Mouse (Mus musculus): ENCODE measurements at regions not wholly inside any gene's neighbourhood (a gene's known extent, or its start where the extent isn't known, plus 50 kb on each side); places are given as distances from the start of the nearest gene placed in this dataset.

- ATAC-seq (ENCODE audit: insufficient number of reproducible peaks, low FRiP score, low TSS enrichment, low read depth) = no peak
- 89% methylated on average over 1 of the region's 1 CpGs for WGBS
- no peaks in the 10 kb centered on the region for H3K27me3 ChIP-seq (ENCODE audit: control insufficient read depth, insufficient read depth, low read length)
- H3K27ac ChIP-seq (replicated peaks; ENCODE audit: low read depth, low read length) = no peak overlapping the region
- H3K9me3 ChIP-seq (ENCODE audit: control insufficient read depth, low read length) = no peaks in the 10 kb centered on the region
- no peaks in the 10 kb centered on the region for H3K4me1 ChIP-seq (ENCODE audit: control insufficient read depth, insufficient read depth, low read length)
- no peak overlapping the region for H3K4me2 ChIP-seq (ENCODE audit: low read depth, severe bottlenecking)
- no peak overlapping the region for H3K4me3 ChIP-seq (ENCODE audit: low read depth, low read length)
- no peak overlapping the region for H3K9ac ChIP-seq (ENCODE audit: low read length)
- no peak for DNase-seq (ENCODE audit: low spot score)
- H3K36me3 ChIP-seq (ENCODE audit: control insufficient read depth, insufficient read depth, low read length) = no peaks in the 10 kb centered on the region
Observed at GRCm38 (mm10) chr2:51347086-51347485, 198.2 kb upstream of the Rnd3 start.

- Histone ChIP-seq H3K27ac (replicated peaks; ENCODE audit: low read depth, low read length) (no peak overlapping the region), H3K9ac (ENCODE audit: low read length) (no peak overlapping the region), H3K4me1 (ENCODE audit: control insufficient read depth, insufficient read depth, low read length) (no peaks in the 10 kb centered on the region), H3K4me3 (ENCODE audit: low read depth, low read length) (no peak overlapping the region), H3K4me2 (ENCODE audit: low read depth, severe bottlenecking) (no peak overlapping the region), H3K27me3 (ENCODE audit: control insufficient read depth, insufficient read depth, low read length) (no peaks in the 10 kb centered on the region), H3K36me3 (ENCODE audit: control insufficient read depth, insufficient read depth, low read length) (no peaks in the 10 kb centered on the region), H3K9me3 (ENCODE audit: control insufficient read depth, low read length) (no peaks in the 10 kb centered on the region)
- no peak for ATAC-seq (ENCODE audit: insufficient number of reproducible peaks, low FRiP score, low TSS enrichment, low read depth)
- 93% methylated on average over 1 of the region's 1 CpGs for WGBS
- no peak for DNase-seq (ENCODE audit: low spot score)
Observed at GRCm38 (mm10) chr2:51342421-51342820, 193.5 kb upstream of the Rnd3 start.

- H3K4me1 ChIP-seq (ENCODE audit: control insufficient read depth, insufficient read depth, low read length) = peaks cover 3% of the 10 kb centered on the region; the same call in 1 of the 2 replicates
- no peak overlapping the region for H3K4me3 ChIP-seq (ENCODE audit: low read depth, low read length)
- ATAC-seq (ENCODE audit: insufficient number of reproducible peaks, low FRiP score, low TSS enrichment, low read depth) = no peak
- no peaks in the 10 kb centered on the region for H3K36me3 ChIP-seq (ENCODE audit: control insufficient read depth, insufficient read depth, low read length)
- H3K27me3 ChIP-seq (ENCODE audit: control insufficient read depth, insufficient read depth, low read length) = no peaks in the 10 kb centered on the region
- WGBS = 79% methylated on average over 6 of the region's 6 CpGs
- H3K27ac ChIP-seq (replicated peaks; ENCODE audit: low read depth, low read length) = no peak overlapping the region
- H3K4me2 ChIP-seq (ENCODE audit: low read depth, severe bottlenecking) = no peak overlapping the region
- no peak overlapping the region for H3K9ac ChIP-seq (ENCODE audit: low read length)
- H3K9me3 ChIP-seq (ENCODE audit: control insufficient read depth, low read length) = no peaks in the 10 kb centered on the region
- DNase-seq (ENCODE audit: low spot score) = no peak
Observed at GRCm38 (mm10) chr2:51334437-51334836, 185.5 kb upstream of the Rnd3 start.

- Histone ChIP-seq H3K27me3 (ENCODE audit: control insufficient read depth, insufficient read depth, low read length) (no peaks in the 10 kb centered on the region), H3K27ac (replicated peaks; ENCODE audit: low read depth, low read length) (no peak overlapping the region), H3K9ac (ENCODE audit: low read length) (no peak overlapping the region), H3K4me2 (ENCODE audit: low read depth, severe bottlenecking) (no peak overlapping the region), H3K9me3 (ENCODE audit: control insufficient read depth, low read length) (no peaks in the 10 kb centered on the region), H3K4me1 (ENCODE audit: control insufficient read depth, insufficient read depth, low read length) (no peaks in the 10 kb centered on the region), H3K4me3 (ENCODE audit: low read depth, low read length) (no peak overlapping the region), H3K36me3 (ENCODE audit: control insufficient read depth, insufficient read depth, low read length) (no peaks in the 10 kb centered on the region)
- DNase-seq (ENCODE audit: low spot score) (no peak), ATAC-seq (ENCODE audit: insufficient number of reproducible peaks, low FRiP score, low TSS enrichment, low read depth) (no peak)
- WGBS = 88% methylated on average over 8 of the region's 8 CpGs
Observed at GRCm38 (mm10) chr2:51327081-51327480, 178.2 kb upstream of the Rnd3 start.

GRCm38 (mm10) chr2:51321676-51322075, 172.8 kb upstream of the Rnd3 start:
- H3K36me3 ChIP-seq (ENCODE audit: control insufficient read depth, insufficient read depth, low read length) = no peaks in the 10 kb centered on the region
- H3K4me3 ChIP-seq (ENCODE audit: low read depth, low read length) = no peak overlapping the region
- H3K4me2 ChIP-seq (ENCODE audit: low read depth, severe bottlenecking) = no peak overlapping the region
- no peaks in the 10 kb centered on the region for H3K4me1 ChIP-seq (ENCODE audit: control insufficient read depth, insufficient read depth, low read length)
- H3K27ac ChIP-seq (replicated peaks; ENCODE audit: low read depth, low read length) = no peak overlapping the region
- H3K27me3 ChIP-seq (ENCODE audit: control insufficient read depth, insufficient read depth, low read length) = no peaks in the 10 kb centered on the region
- no peak for DNase-seq (ENCODE audit: low spot score)
- ATAC-seq (ENCODE audit: insufficient number of reproducible peaks, low FRiP score, low TSS enrichment, low read depth) = no peak
- H3K9ac ChIP-seq (ENCODE audit: low read length) = no peak overlapping the region
- WGBS = 87% methylated on average over 5 of the region's 5 CpGs
- H3K9me3 ChIP-seq (ENCODE audit: control insufficient read depth, low read length) = no peaks in the 10 kb centered on the region

- no peaks in the 10 kb centered on the region for H3K36me3 ChIP-seq (ENCODE audit: control insufficient read depth, insufficient read depth, low read length)
- no peaks in the 10 kb centered on the region for H3K9me3 ChIP-seq (ENCODE audit: control insufficient read depth, low read length)
- H3K9ac ChIP-seq (ENCODE audit: low read length) = no peak overlapping the region
- 0 out of 2 replicates have a peak, but pooled peaks cover 3% of the 10 kb centered on the region for H3K4me1 ChIP-seq (ENCODE audit: control insufficient read depth, insufficient read depth, low read length)
- H3K27ac ChIP-seq (replicated peaks; ENCODE audit: low read depth, low read length) = no peak overlapping the region
- H3K27me3 ChIP-seq (ENCODE audit: control insufficient read depth, insufficient read depth, low read length) = no peaks in the 10 kb centered on the region
- DNase-seq (ENCODE audit: low spot score) = no peak
- no peak for ATAC-seq (ENCODE audit: insufficient number of reproducible peaks, low FRiP score, low TSS enrichment, low read depth)
- 83% methylated on average over 8 of the region's 8 CpGs for WGBS
- no peak overlapping the region for H3K4me3 ChIP-seq (ENCODE audit: low read depth, low read length)
- no peak overlapping the region for H3K4me2 ChIP-seq (ENCODE audit: low read depth, severe bottlenecking)
Observed at GRCm38 (mm10) chr2:51316452-51316851, 167.5 kb upstream of the Rnd3 start.

GRCm38 (mm10) chr2:51313414-51313813, 164.5 kb upstream of the Rnd3 start:
- Histone ChIP-seq H3K4me2 (ENCODE audit: low read depth, severe bottlenecking) (no peak overlapping the region), H3K27me3 (ENCODE audit: control insufficient read depth, insufficient read depth, low read length) (no peaks in the 10 kb centered on the region), H3K9ac (ENCODE audit: low read length) (no peak overlapping the region), H3K36me3 (ENCODE audit: control insufficient read depth, insufficient read depth, low read length) (no peaks in the 10 kb centered on the region), H3K9me3 (ENCODE audit: control insufficient read depth, low read length) (no peaks in the 10 kb centered on the region), H3K4me3 (ENCODE audit: low read depth, low read length) (no peak overlapping the region), H3K4me1 (ENCODE audit: control insufficient read depth, insufficient read depth, low read length) (0 out of 2 replicates have a peak, but pooled peaks cover 3% of the 10 kb centered on the region), H3K27ac (replicated peaks; ENCODE audit: low read depth, low read length) (no peak overlapping the region)
- DNase-seq (ENCODE audit: low spot score) (no peak), ATAC-seq (ENCODE audit: insufficient number of reproducible peaks, low FRiP score, low TSS enrichment, low read depth) (no peak)
- WGBS = 23% methylated on average over 4 of the region's 4 CpGs

- WGBS = 95% methylated on average over 1 of the region's 1 CpGs
- no peaks in the 10 kb centered on the region for H3K27me3 ChIP-seq (ENCODE audit: control insufficient read depth, insufficient read depth, low read length)
- no peak overlapping the region for H3K27ac ChIP-seq (replicated peaks; ENCODE audit: low read depth, low read length)
- no peaks in the 10 kb centered on the region for H3K36me3 ChIP-seq (ENCODE audit: control insufficient read depth, insufficient read depth, low read length)
- ATAC-seq (ENCODE audit: insufficient number of reproducible peaks, low FRiP score, low TSS enrichment, low read depth) (no peak), DNase-seq (ENCODE audit: low spot score) (no peak)
- no peak overlapping the region for H3K9ac ChIP-seq (ENCODE audit: low read length)
- no peaks in the 10 kb centered on the region for H3K4me1 ChIP-seq (ENCODE audit: control insufficient read depth, insufficient read depth, low read length)
- no peak overlapping the region for H3K4me3 ChIP-seq (ENCODE audit: low read depth, low read length)
- H3K4me2 ChIP-seq (ENCODE audit: low read depth, severe bottlenecking) = no peak overlapping the region
- no peaks in the 10 kb centered on the region for H3K9me3 ChIP-seq (ENCODE audit: control insufficient read depth, low read length)
Observed at GRCm38 (mm10) chr2:51306257-51306656, 157.3 kb upstream of the Rnd3 start.

GRCm38 (mm10) chr2:51305411-51305810, 156.5 kb upstream of the Rnd3 start:
- Histone ChIP-seq H3K9ac (ENCODE audit: low read length) (no peak overlapping the region), H3K4me1 (ENCODE audit: control insufficient read depth, insufficient read depth, low read length) (no peaks in the 10 kb centered on the region), H3K4me2 (ENCODE audit: low read depth, severe bottlenecking) (no peak overlapping the region), H3K9me3 (ENCODE audit: control insufficient read depth, low read length) (no peaks in the 10 kb centered on the region), H3K27me3 (ENCODE audit: control insufficient read depth, insufficient read depth, low read length) (no peaks in the 10 kb centered on the region), H3K27ac (replicated peaks; ENCODE audit: low read depth, low read length) (no peak overlapping the region), H3K4me3 (ENCODE audit: low read depth, low read length) (no peak overlapping the region), H3K36me3 (ENCODE audit: control insufficient read depth, insufficient read depth, low read length) (no peaks in the 10 kb centered on the region)
- ATAC-seq (ENCODE audit: insufficient number of reproducible peaks, low FRiP score, low TSS enrichment, low read depth) = no peak
- 51% methylated on average over 6 of the region's 6 CpGs for WGBS
- no peak for DNase-seq (ENCODE audit: low spot score)

Measured in limb, embryonic 11.5 days (tissue).